Mouse (Mus musculus) brain, adult 2 months (tissue): ENCODE measurements around the gene Gm20914.
"Not testable (repeated sequence)": the region's sequence is repeated elsewhere in the genome, so short reads cannot be mapped to it uniquely, and the experiment has no call there.

Source experiments
- DNase-seq: peaks from one replicate; pipeline ENCODE4 v3.0.0; 2011; ENCODE audit warnings: low read depth, low spot score

Gm20914 gene

GRCm38 (mm10) chrY:5725678-5726077, at the start of gene Gm20914:
TSS of gene Gm20914 (plus strand) at chrY:5725978.
- DNase-seq, result not testable (repeated sequence)
